Mouse (Mus musculus) limb, embryonic 11.5 days (tissue): ENCODE measurements at regions not wholly inside any gene's neighbourhood (a gene's known extent, or its start where the extent isn't known, plus 50 kb on each side); places are given as distances from the start of the nearest gene placed in this dataset. TPM values are rescaled to one million over a fixed set of nuclear protein-coding genes. Genes with fewer than 3 reads are reported as not detected.
A peak's percentile ranks its signal among the peaks of the same experiment; 100 is the strongest.

Source experiments
- ATAC-seq: fragments of 200-750 bp; cut with Nextera tagmentation; 2 replicates; pipeline ENCODE4 v1.8.0; 2017; ENCODE audit warnings: low read depth; ENCODE audit not compliant: insufficient number of reproducible peaks, low FRiP score, low TSS enrichment
- DNase-seq: peaks from one replicate; pipeline ENCODE4 v3.0.0-alpha.2; 2015; ENCODE audit warnings: low spot score
- H3K27ac ChIP-seq: fragments of 300-500 bp; sonication (generic); replicated peaks from 2 replicates; pipeline ENCODE4 v1.5.1; 2014; ENCODE audit warnings: low read depth, mild to moderate bottlenecking, low read length
- H3K27me3 ChIP-seq: fragments of 300-500 bp; sonication (generic); 2 replicates; pipeline ENCODE4 v1.6.1; 2014; ENCODE audit warnings: mild to moderate bottlenecking, low read length, mixed read lengths; ENCODE audit not compliant: control insufficient read depth, insufficient read depth
- H3K36me3 ChIP-seq: fragments of 300-500 bp; sonication (generic); 2 replicates; pipeline ENCODE4 v1.6.1; 2014; ENCODE audit warnings: mild to moderate bottlenecking, low read length, moderate library complexity, mixed read lengths; ENCODE audit not compliant: control insufficient read depth, insufficient read depth
- H3K4me1 ChIP-seq: fragments of 300-500 bp; sonication (generic); 2 replicates; pipeline ENCODE4 v1.6.1; 2014; ENCODE audit warnings: low read length, mixed read lengths; ENCODE audit not compliant: control insufficient read depth, insufficient read depth
- H3K4me2 ChIP-seq: fragments of 300-500 bp; sonication (generic); 2 replicates; pipeline ENCODE4 v1.6.1; 2014; ENCODE audit warnings: low read depth, mild to moderate bottlenecking, moderate library complexity; ENCODE audit not compliant: severe bottlenecking
- H3K4me3 ChIP-seq: fragments of 300-500 bp; sonication (generic); 2 replicates; pipeline ENCODE4 v1.5.1; 2014; ENCODE audit warnings: low read depth, low read length
- H3K9ac ChIP-seq: fragments of 300-500 bp; sonication (generic); 2 replicates; pipeline ENCODE4 v1.6.1; 2014; ENCODE audit warnings: mild to moderate bottlenecking, low read length
- H3K9me3 ChIP-seq: fragments of 300-500 bp; sonication (generic); 2 replicates; pipeline ENCODE4 v1.6.1; 2016; ENCODE audit warnings: low read length; ENCODE audit not compliant: control insufficient read depth
- WGBS: fragments of 180-500 bp; shearing (Covaris S2); extraction: QIAGEN DNeasy Blood & Tissue Kit; methylation state at CpG from one replicate; pipeline ENCODE4 v1.1.7; 2014; 5-methylcytosine and 5-hydroxymethylcytosine counted together
- microRNA-seq: library from miRNA; unstranded; fragments of <30 nt; microRNA quantifications from one replicate; pipeline ENCODE4, GENCODE M21; 2016

DNA sequence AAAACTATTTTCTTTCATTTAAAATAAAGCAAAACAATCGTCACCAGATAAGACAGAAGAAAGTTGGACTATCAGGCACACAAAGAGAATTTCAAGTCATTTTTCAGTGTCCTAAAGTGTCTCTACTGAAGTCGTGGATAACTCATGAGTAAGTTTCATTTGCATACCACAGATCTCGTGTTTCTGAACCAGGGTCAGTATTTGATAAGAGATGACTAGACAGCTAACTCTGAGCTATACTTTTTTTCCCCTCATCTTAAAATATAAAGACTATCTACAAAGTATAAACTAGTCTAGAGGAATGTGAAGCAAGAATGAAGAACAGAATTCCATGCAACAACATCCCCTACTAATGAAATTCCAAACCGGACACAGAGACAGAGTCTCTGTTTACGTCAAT, 60.9 kb upstream of the Paip1 start:
- ATAC-seq = no peak
- 91% methylated on average over 5 of the region's 5 CpGs for WGBS

DNA sequence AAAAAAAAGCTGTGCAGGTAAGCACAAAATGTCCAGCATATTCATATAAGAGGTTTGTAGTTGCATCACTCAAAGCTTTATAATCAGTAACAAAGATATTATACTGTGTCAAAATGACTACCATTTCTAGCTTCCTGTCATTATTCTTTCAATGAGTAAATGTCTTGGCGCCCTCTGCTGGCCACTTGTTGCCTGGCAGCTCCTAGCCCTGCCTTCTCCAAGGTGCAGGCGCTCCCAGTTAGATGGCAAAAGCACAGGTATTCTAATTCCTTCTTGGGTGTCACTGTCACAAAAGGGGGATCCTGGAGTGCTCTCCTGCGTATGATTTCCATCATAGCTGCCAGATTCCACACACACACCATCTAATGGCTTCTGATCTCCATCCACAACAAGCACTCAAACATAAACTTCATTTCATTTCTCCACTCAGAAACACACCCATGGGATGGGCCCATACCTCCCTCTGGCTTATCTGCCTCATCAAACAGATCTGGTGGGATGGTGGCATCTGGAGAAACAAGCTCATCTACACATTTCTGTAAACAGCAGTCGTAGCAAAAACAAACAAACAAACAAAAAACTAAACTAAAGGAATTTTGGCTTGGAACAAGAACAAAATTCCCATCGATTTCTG, 49.9 kb upstream of the Paip1 start:
- no peak for ATAC-seq
- H3K27ac ChIP-seq = no peak overlapping the region
- 50% methylated on average over 5 of the region's 5 CpGs for WGBS

More for the DNA sequence above, 60.9 kb upstream of the Paip1 start:
- H3K4me1 ChIP-seq = no peaks in the 10 kb centered on the region
- no peak overlapping the region for H3K9ac ChIP-seq
- no peak overlapping the region for H3K4me3 ChIP-seq
- H3K27ac ChIP-seq = no peak overlapping the region
- no peaks in the 10 kb centered on the region for H3K9me3 ChIP-seq
- no peak for DNase-seq
- H3K27me3 ChIP-seq = no peaks in the 10 kb centered on the region
- H3K36me3 ChIP-seq = peaks cover 2% of the 10 kb centered on the region; the same call in 1 of the 2 replicates
- H3K4me2 ChIP-seq = no peak overlapping the region

More for the DNA sequence above, 49.9 kb upstream of the Paip1 start:
- Histone ChIP-seq H3K4me2 (no peak overlapping the region), H3K27me3 (no peaks in the 10 kb centered on the region), H3K36me3 (peaks cover 2% of the 10 kb centered on the region; the same call in 1 of the 2 replicates), H3K9ac (no peak overlapping the region), H3K4me1 (no peaks in the 10 kb centered on the region), H3K4me3 (no peak overlapping the region), H3K9me3 (no peaks in the 10 kb centered on the region)
- peak; percentile 89 for DNase-seq

Small RNA genes in the stretch of these regions (microRNA-seq; reads per million reads assigned to microRNA genes)
- gene Gm44488 = not detected
